ENCODE assay signal across 26 mouse cellular contexts in the genomic region with DNA sequence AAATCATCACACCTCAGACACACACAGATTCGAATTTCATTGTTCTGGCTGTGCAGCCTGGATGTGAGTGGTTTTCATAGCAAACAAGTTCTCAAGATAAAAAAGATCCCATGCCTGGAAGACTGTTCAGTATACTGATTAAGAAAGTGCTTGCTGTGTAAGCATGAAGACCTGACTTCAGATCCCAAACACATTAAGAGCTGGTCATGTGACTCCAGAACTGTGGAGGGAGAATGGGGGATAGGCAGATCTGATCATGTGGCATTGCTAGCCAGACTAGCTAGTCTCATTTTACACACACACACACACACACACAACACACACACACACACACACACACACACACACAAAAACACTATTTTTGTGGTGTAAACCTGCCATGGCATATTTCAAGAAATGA.
"Had no signal": no experiment of that assay in that cellular context is flagged by ENCODE, and none has a peak within 500 bp of the region (broad histone marks: within the 10 kb centered on the region; RNA-seq: fewer than 3 reads in every experiment).

No protein-coding gene starts in this region.

- H3K36me3 ChIP-seq: limb, embryonic 10.5 days; limb, embryonic 12.5 days; limb, embryonic 13.5 days; limb, embryonic 15.5 days; liver, embryonic 12.5 days; liver, embryonic 13.5 days; liver, embryonic 15.5 days; lung, embryonic 15.5 days; midbrain, embryonic 10.5 days; midbrain, embryonic 12.5 days; midbrain, embryonic 13.5 days; midbrain, embryonic 15.5 days had no signal

- H3K27me3 ChIP-seq: limb, embryonic 13.5 days; liver, embryonic 15.5 days; lung, embryonic 15.5 days; midbrain, embryonic 15.5 days had no signal

- H3K4me3 ChIP-seq: limb, embryonic 10.5 days; limb, embryonic 12.5 days; limb, embryonic 13.5 days; limb, embryonic 15.5 days; liver, embryonic 12.5 days; liver, embryonic 13.5 days; liver, embryonic 15.5 days; lung, embryonic 15.5 days; megakaryocyte, embryonic 14.5 days; midbrain, embryonic 10.5 days; midbrain, embryonic 12.5 days; midbrain, embryonic 13.5 days; midbrain, embryonic 15.5 days had no signal

- DNase-seq: left cerebral cortex, postnatal 4 days; liver; liver, embryonic 13.5 days; liver, postnatal 0 days; lung, adult 18-20 months; lung, adult 2 months; lung, embryonic 14.5 days; lung, postnatal 10 days; lung, postnatal 14 days; lung, postnatal 36 days; lung, postnatal 4 days; midbrain, embryonic 14.5 days had no signal

- H3K4me2 ChIP-seq: limb, embryonic 12.5 days; limb, embryonic 13.5 days; limb, embryonic 15.5 days; liver, embryonic 11.5 days; liver, embryonic 12.5 days; liver, embryonic 13.5 days; liver, embryonic 15.5 days; lung, embryonic 14.5 days; lung, embryonic 15.5 days; midbrain, embryonic 11.5 days; midbrain, embryonic 12.5 days; midbrain, embryonic 13.5 days; midbrain, embryonic 15.5 days had no signal
